20 mouse cellular contexts compared by ENCODE assay signal in genomic region chr11:52533379-52533778, GRCm38 (mm10).
DNase-seq lines count a peak whose midpoint lies in the region; ATAC-seq and TF ChIP-seq lines count a peak whose summit lies in the region.
"Had no signal": no experiment of that assay in that cellular context is flagged by ENCODE, and none has a peak within 500 bp of the region (broad histone marks: within the 10 kb centered on the region; RNA-seq: fewer than 3 reads in every experiment).

No protein-coding gene starts in this region.

- peak overlapping the region; percentile 41; the same call in 1 of the 2 replicates for H3K27ac ChIP-seq in heart, embryonic 12.5 days (ENCODE audit: poor library complexity, severe bottlenecking)
- H3K27ac ChIP-seq in lung, embryonic 14.5 days (ENCODE audit: low read depth), result no peak overlapping the region
- no peak overlapping the region for H3K27ac ChIP-seq in lung, postnatal 0 days (ENCODE audit: low read length)
- peak overlapping the region; percentile 87 for H3K27ac ChIP-seq in brown adipose tissue, adult 24 weeks (replicated peaks; ENCODE audit: low read depth, low read length)
- H3K27ac ChIP-seq: forebrain, embryonic 15.5 days; heart, adult 2 months; hindbrain, embryonic 10.5 days; kidney, embryonic 15.5 days; midbrain, embryonic 15.5 days had no signal

- no peak overlapping the region for H3K4me2 ChIP-seq in heart, embryonic 12.5 days
- H3K4me2 ChIP-seq in lung, embryonic 14.5 days, result no peak overlapping the region
- no peak overlapping the region for H3K4me2 ChIP-seq in lung, postnatal 0 days (replicated peaks; ENCODE audit: low read depth, low read length)
- H3K4me2 ChIP-seq: forebrain, embryonic 15.5 days; kidney, embryonic 15.5 days; midbrain, embryonic 15.5 days had no signal

- no peak overlapping the region for H3K4me3 ChIP-seq in heart, embryonic 12.5 days
- H3K4me3 ChIP-seq in lung, embryonic 14.5 days (ENCODE audit: low read depth, low read length), result no peak overlapping the region
- no peak overlapping the region for H3K4me3 ChIP-seq in lung, postnatal 0 days (ENCODE audit: low read depth, low read length)
- H3K4me3 ChIP-seq in brown adipose tissue, adult 24 weeks (ENCODE audit: insufficient read depth, low read depth, low read length), result no peak overlapping the region
- H3K4me3 ChIP-seq: erythroblast, embryonic 14.5 days; forebrain, embryonic 15.5 days; heart, adult 2 months; hindbrain, embryonic 10.5 days; kidney, embryonic 15.5 days; midbrain, embryonic 15.5 days had no signal

- 44% methylated on average over 5 of the region's 5 CpGs for WGBS in heart, embryonic 12.5 days
- 40% methylated on average over 5 of the region's 5 CpGs for WGBS in lung, embryonic 14.5 days
- 41% methylated on average over 5 of the region's 5 CpGs for WGBS in lung, postnatal 0 days

- no peaks in the 10 kb centered on the region for H3K9me3 ChIP-seq in heart, embryonic 12.5 days (replicated peaks)
- H3K9me3 ChIP-seq in lung, embryonic 14.5 days (ENCODE audit: low read depth, low read length), result no peaks in the 10 kb centered on the region
- H3K9me3 ChIP-seq in lung, postnatal 0 days (ENCODE audit: low read length), result no peaks in the 10 kb centered on the region
- H3K9me3 ChIP-seq: forebrain, embryonic 15.5 days; G1E; hindbrain, embryonic 10.5 days; kidney, embryonic 15.5 days; midbrain, embryonic 15.5 days had no signal

- TF ChIP-seq CTCF in lung, embryonic 14.5 days (IDR thresholded peaks at IDR 0.05; ENCODE audit: low read depth), result no peak
- no peak for TF ChIP-seq CTCF in lung, postnatal 0 days (IDR thresholded peaks at IDR 0.05)

- TF ChIP-seq EP300 in lung, postnatal 0 days (IDR thresholded peaks at IDR 0.05), result no peak

- H3K36me3 ChIP-seq in heart, embryonic 12.5 days, result no peaks in the 10 kb centered on the region
- H3K36me3 ChIP-seq in lung, embryonic 14.5 days (ENCODE audit: insufficient read depth), result no peaks in the 10 kb centered on the region
- H3K36me3 ChIP-seq in lung, postnatal 0 days (ENCODE audit: insufficient read depth, low read length), result no peaks in the 10 kb centered on the region
- H3K36me3 ChIP-seq: forebrain, embryonic 15.5 days; G1E; hindbrain, embryonic 10.5 days; kidney, embryonic 15.5 days; midbrain, embryonic 15.5 days had no signal

- no peaks in the 10 kb centered on the region for H3K27me3 ChIP-seq in heart, embryonic 12.5 days (replicated peaks)
- H3K27me3 ChIP-seq in lung, embryonic 14.5 days (ENCODE audit: insufficient read depth, low read length), result no peaks in the 10 kb centered on the region
- no peaks in the 10 kb centered on the region for H3K27me3 ChIP-seq in lung, postnatal 0 days (replicated peaks; ENCODE audit: insufficient read depth, low read length)
- H3K27me3 ChIP-seq: forebrain, embryonic 15.5 days; midbrain, embryonic 15.5 days had no signal

- DNase-seq in heart, postnatal 36 days, result no peak
- DNase-seq in lung, embryonic 14.5 days, result peak; percentile 50
- no peak for DNase-seq in lung, postnatal 0 days (ENCODE audit: low spot score)
- DNase-seq in adrenal gland, adult 8-10 months, result peak; percentile 54
- DNase-seq: cerebellum, adult 11-12 months; cerebellum, postnatal 25 days; heart, adult 2 months; layer of hippocampus, postnatal 36 days; lung, adult 2 months; thymus, adult 18-20 months had no signal

- intact Hi-C loops in heart, postnatal 36 days (cut with DNase I), result no loop called here

- H3K4me1 ChIP-seq in heart, embryonic 12.5 days (replicated peaks), result peaks cover 51% of the 10 kb centered on the region
- peaks cover 22% of the 10 kb centered on the region for H3K4me1 ChIP-seq in lung, embryonic 14.5 days (ENCODE audit: insufficient read depth)
- H3K4me1 ChIP-seq in lung, postnatal 0 days (ENCODE audit: insufficient read depth, low read depth, low read length), result 0 out of 2 replicates have a peak, but pooled peaks cover 7% of the 10 kb centered on the region
- peaks cover 3% of the 10 kb centered on the region; the same call in 1 of the 2 replicates for H3K4me1 ChIP-seq in brown adipose tissue, adult 24 weeks (ENCODE audit: control insufficient read depth, insufficient read depth, insufficient read length, low read length)
- H3K4me1 ChIP-seq: forebrain, embryonic 15.5 days; kidney, embryonic 15.5 days; midbrain, embryonic 15.5 days had no signal

- no peak overlapping the region for H3K9ac ChIP-seq in heart, embryonic 12.5 days
- no peak overlapping the region for H3K9ac ChIP-seq in lung, embryonic 14.5 days
- H3K9ac ChIP-seq in lung, postnatal 0 days (replicated peaks; ENCODE audit: low read depth), result no peak overlapping the region
- H3K9ac ChIP-seq: forebrain, embryonic 15.5 days; kidney, embryonic 15.5 days; midbrain, embryonic 15.5 days had no signal

- no peak for ATAC-seq in heart, embryonic 12.5 days (ENCODE audit: insufficient number of reproducible peaks, low FRiP score)
- no peak for ATAC-seq in lung, embryonic 14.5 days (ENCODE audit: insufficient read depth)
- no peak for ATAC-seq in lung, postnatal 0 days
- ATAC-seq in inflammation-experienced regulatory T-cells, adult 6 months, result no peak
- ATAC-seq: CD4-positive, CD25-positive, alpha-beta regulatory T cell, adult 4 months; forebrain, embryonic 15.5 days; midbrain, embryonic 15.5 days had no signal

Comparison
In these comparisons a context has a peak if more than half of its experiments do, and no peak if none do; other contexts are left out.
1. DNase-seq: peak in lung, embryonic 14.5 days (single experiment) and adrenal gland, adult 8-10 months (single experiment); none in heart, postnatal 36 days (0 of 2) and lung, postnatal 0 days (single experiment).
2. H3K27ac ChIP-seq: peak in heart, embryonic 12.5 days (single experiment) and brown adipose tissue, adult 24 weeks (single experiment); none in lung, embryonic 14.5 days (single experiment) and lung, postnatal 0 days (single experiment).